Mouse (Mus musculus): ENCODE measurements at regions not wholly inside any gene's neighbourhood (a gene's known extent, or its start where the extent isn't known, plus 50 kb on each side); places are given as distances from the start of the nearest gene placed in this dataset.

GRCm38 (mm10) chr9:122487001-122487400 lies 135.6 kb downstream of the Abhd5 start:
- TF ChIP-seq POLR2A (IDR thresholded peaks at IDR 0.05; ENCODE audit: control insufficient read depth, low read depth, low read length), result no peak
- no peak for TF ChIP-seq CTCF (IDR thresholded peaks at IDR 0.05; ENCODE audit: control insufficient read depth, insufficient read depth, insufficient replicate concordance, low read depth, low read length)

Measured in testis, adult 2 months (tissue).